12 mouse cellular contexts compared by ENCODE assay signal in the genomic region with DNA sequence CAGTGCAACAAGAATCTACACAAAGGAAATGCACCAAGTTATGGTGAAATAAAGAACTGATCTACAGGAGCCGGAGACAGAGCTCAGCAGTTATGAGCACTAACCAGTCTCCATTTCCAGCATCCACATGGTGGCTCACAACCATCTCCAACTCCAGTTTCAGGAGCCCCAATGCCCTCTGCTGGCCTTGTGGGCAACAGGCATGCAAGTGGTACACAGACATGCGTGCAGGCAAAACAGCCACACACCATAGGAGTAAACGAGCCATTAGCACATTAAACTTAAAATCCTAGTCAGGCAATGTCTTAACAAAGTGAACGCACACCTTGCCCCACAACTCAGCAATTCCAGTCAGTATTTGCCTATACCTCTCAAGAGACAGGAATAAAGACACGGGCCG. TPM values are rescaled to one million over a fixed set of nuclear protein-coding genes. Genes with fewer than 3 reads are reported as not detected.
DNase-seq lines count a peak whose midpoint lies in the region; ATAC-seq and TF ChIP-seq lines count a peak whose summit lies in the region.
"Had no signal": no experiment of that assay in that cellular context is flagged by ENCODE, and none has a peak within 500 bp of the region (broad histone marks: within the 10 kb centered on the region; RNA-seq: fewer than 3 reads in every experiment).

No protein-coding gene starts in this region.

- no peaks in the 10 kb centered on the region for H3K4me1 ChIP-seq in forebrain, postnatal 0 days (ENCODE audit: insufficient read depth)
- peaks cover 4% of the 10 kb centered on the region; the same call in 1 of the 2 replicates for H3K4me1 ChIP-seq in forebrain, embryonic 15.5 days
- H3K4me1 ChIP-seq in midbrain, postnatal 0 days (ENCODE audit: insufficient read depth, low read length), result 0 out of 2 replicates have a peak, but pooled peaks cover under 1% of the 10 kb centered on the region
- H3K4me1 ChIP-seq in midbrain, embryonic 16.5 days (ENCODE audit: control insufficient read depth, insufficient read depth, low read length), result peaks cover under 1% of the 10 kb centered on the region; the same call in 1 of the 2 replicates

- no peak for DNase-seq in forebrain, postnatal 0 days
- no peak for DNase-seq in midbrain, postnatal 0 days (ENCODE audit: low spot score)
- DNase-seq in embryo, embryonic 10.5 days (ENCODE audit: low spot score), result peak; percentile 17
- DNase-seq in thymus, postnatal 25 days, result peak; percentile 26
- no peak for DNase-seq in right cerebral cortex, postnatal 36 days (ENCODE audit: low spot score in 2 of 2)
- no peak for DNase-seq in neural tube, embryonic 10.5 days (ENCODE audit: extremely low spot score, low spot score)
- DNase-seq: cerebellum, adult 11 months; kidney, adult 11 months had no signal

- H3K9me3 ChIP-seq in forebrain, postnatal 0 days (ENCODE audit: low read length), result no peaks in the 10 kb centered on the region
- H3K9me3 ChIP-seq in forebrain, embryonic 15.5 days, result no peaks in the 10 kb centered on the region
- no peaks in the 10 kb centered on the region for H3K9me3 ChIP-seq in midbrain, postnatal 0 days (ENCODE audit: low read length)
- H3K9me3 ChIP-seq in midbrain, embryonic 16.5 days (replicated peaks; ENCODE audit: control insufficient read depth, low read length, poor library complexity, severe bottlenecking), result no peaks in the 10 kb centered on the region
- H3K9me3 ChIP-seq: neural tube, embryonic 13.5 days had no signal

- no peak for ATAC-seq in forebrain, postnatal 0 days
- no peak for ATAC-seq in forebrain, embryonic 15.5 days (replicated peaks)
- ATAC-seq in midbrain, postnatal 0 days (ENCODE audit: low FRiP score), result no peak
- ATAC-seq in midbrain, embryonic 16.5 days, result no peak
- ATAC-seq: Patski had no signal

- no peak overlapping the region for H3K27ac ChIP-seq in forebrain, postnatal 0 days (ENCODE audit: low read depth, low read length)
- H3K27ac ChIP-seq in forebrain, embryonic 15.5 days (replicated peaks), result no peak overlapping the region
- no peak overlapping the region for H3K27ac ChIP-seq in midbrain, postnatal 0 days (ENCODE audit: low read depth, low read length)
- no peak overlapping the region for H3K27ac ChIP-seq in midbrain, embryonic 16.5 days (ENCODE audit: low read length)
- H3K27ac ChIP-seq: neural tube, embryonic 13.5 days had no signal

- no peak overlapping the region for H3K9ac ChIP-seq in forebrain, postnatal 0 days
- H3K9ac ChIP-seq in forebrain, embryonic 15.5 days (replicated peaks), result no peak overlapping the region
- no peak overlapping the region for H3K9ac ChIP-seq in midbrain, postnatal 0 days (replicated peaks; ENCODE audit: low read length, poor library complexity, severe bottlenecking)
- H3K9ac ChIP-seq in midbrain, embryonic 16.5 days (ENCODE audit: low read depth, low read length), result no peak overlapping the region
- H3K9ac ChIP-seq: neural tube, embryonic 13.5 days had no signal

- no peaks in the 10 kb centered on the region for H3K36me3 ChIP-seq in forebrain, postnatal 0 days (ENCODE audit: insufficient read depth)
- H3K36me3 ChIP-seq in forebrain, embryonic 15.5 days, result no peaks in the 10 kb centered on the region
- no peaks in the 10 kb centered on the region for H3K36me3 ChIP-seq in midbrain, postnatal 0 days (ENCODE audit: insufficient read depth, low read length)
- no peaks in the 10 kb centered on the region for H3K36me3 ChIP-seq in midbrain, embryonic 16.5 days (ENCODE audit: control insufficient read depth, insufficient read depth, low read length)
- H3K36me3 ChIP-seq: neural tube, embryonic 13.5 days had no signal

- peak; percentile 48 for TF ChIP-seq CTCF in forebrain, postnatal 0 days (IDR thresholded peaks at IDR 0.05; ENCODE audit: low read depth)
- TF ChIP-seq CTCF in midbrain, postnatal 0 days (IDR thresholded peaks at IDR 0.05), result peak; percentile 59

- H3K4me2 ChIP-seq in forebrain, postnatal 0 days (ENCODE audit: low read depth), result no peak overlapping the region
- no peak overlapping the region for H3K4me2 ChIP-seq in forebrain, embryonic 15.5 days (replicated peaks)
- no peak overlapping the region for H3K4me2 ChIP-seq in midbrain, postnatal 0 days (ENCODE audit: low read depth, low read length, poor library complexity, severe bottlenecking)
- H3K4me2 ChIP-seq in midbrain, embryonic 16.5 days (ENCODE audit: low read length), result no peak overlapping the region
- H3K4me2 ChIP-seq: neural tube, embryonic 13.5 days had no signal

- 84% methylated on average over 6 of the region's 6 CpGs for WGBS in forebrain, postnatal 0 days
- WGBS in forebrain, embryonic 15.5 days, result 83% methylated on average over 6 of the region's 6 CpGs
- WGBS in midbrain, postnatal 0 days, result 83% methylated on average over 6 of the region's 6 CpGs
- 87% methylated on average over 6 of the region's 6 CpGs for WGBS in midbrain, embryonic 16.5 days

- no peak overlapping the region for H3K4me3 ChIP-seq in forebrain, postnatal 0 days (ENCODE audit: low read depth, low read length)
- no peak overlapping the region for H3K4me3 ChIP-seq in forebrain, embryonic 15.5 days
- no peak overlapping the region for H3K4me3 ChIP-seq in midbrain, postnatal 0 days (ENCODE audit: low read depth, low read length)
- no peak overlapping the region for H3K4me3 ChIP-seq in midbrain, embryonic 16.5 days (ENCODE audit: low read depth, low read length)
- H3K4me3 ChIP-seq: neural tube, embryonic 13.5 days had no signal

- no peaks in the 10 kb centered on the region for H3K27me3 ChIP-seq in forebrain, postnatal 0 days (ENCODE audit: insufficient read depth, low read length)
- H3K27me3 ChIP-seq in forebrain, embryonic 15.5 days, result no peaks in the 10 kb centered on the region
- no peaks in the 10 kb centered on the region for H3K27me3 ChIP-seq in midbrain, postnatal 0 days (ENCODE audit: insufficient read depth, low read length)
- no peaks in the 10 kb centered on the region for H3K27me3 ChIP-seq in midbrain, embryonic 16.5 days (ENCODE audit: control insufficient read depth, insufficient read depth, low read depth, low read length)
- H3K27me3 ChIP-seq: neural tube, embryonic 13.5 days; Patski had no signal

RNA-seq across cellular contexts. Expression of gene Map1lc3a, which starts 4.1 kb away (rescaled TPM):
- 425 and 459 TPM in 2 replicates for total RNA-seq in forebrain, postnatal 0 days (2014; rRNA removed)
- polyA plus RNA-seq in forebrain, postnatal 0 days (2015; fragmentation: Nextera tagmentation; extraction: Ambion mirVana), result 789 and 806 TPM in 2 replicates
- polyA plus RNA-seq in forebrain, embryonic 15.5 days (2015; fragmentation: Nextera tagmentation; extraction: Ambion mirVana), result 358 and 365 TPM in 2 replicates
- 560 and 573 TPM in 2 replicates for total RNA-seq in midbrain, postnatal 0 days (2014; rRNA removed)
- 839 and 943 TPM in 2 replicates for polyA plus RNA-seq in midbrain, postnatal 0 days (2015; fragmentation: Nextera tagmentation; extraction: Ambion mirVana)
- polyA plus RNA-seq in midbrain, embryonic 16.5 days (2015; fragmentation: Nextera tagmentation; extraction: Ambion mirVana), result 537 and 612 TPM in 2 replicates

RNA-seq across cellular contexts. Expression of gene Dynlrb1, which starts 35.6 kb away (rescaled TPM):
- total RNA-seq in forebrain, postnatal 0 days (2014; rRNA removed), result 310 and 492 TPM in 2 replicates
- polyA plus RNA-seq in forebrain, postnatal 0 days (2015; fragmentation: Nextera tagmentation; extraction: Ambion mirVana), result 790 and 1,004 TPM in 2 replicates
- 632 and 664 TPM in 2 replicates for polyA plus RNA-seq in forebrain, embryonic 15.5 days (2015; fragmentation: Nextera tagmentation; extraction: Ambion mirVana)
- 293 and 374 TPM in 2 replicates for total RNA-seq in midbrain, postnatal 0 days (2014; rRNA removed)
- polyA plus RNA-seq in midbrain, postnatal 0 days (2015; fragmentation: Nextera tagmentation; extraction: Ambion mirVana), result 776 and 856 TPM in 2 replicates
- polyA plus RNA-seq in midbrain, embryonic 16.5 days (2015; fragmentation: Nextera tagmentation; extraction: Ambion mirVana), result 679 and 729 TPM in 2 replicates

Comparison
In these comparisons a context has a peak if more than half of its experiments do, and no peak if none do; other contexts are left out.
1. DNase-seq: peak in embryo, embryonic 10.5 days (single experiment) and thymus, postnatal 25 days (single experiment); none in forebrain, postnatal 0 days (single experiment), midbrain, postnatal 0 days (single experiment), right cerebral cortex, postnatal 36 days (0 of 2) and neural tube, embryonic 10.5 days (single experiment).